Mouse (Mus musculus) erythroblast, embryonic 14.5 days (primary cell): ENCODE data around the gene Rtn4rl1. TPM values are rescaled to one million over a fixed set of nuclear protein-coding genes. Genes with fewer than 3 reads are reported as not detected.

Source experiments
- H3K27me3 ChIP-seq: 2 replicates; pipeline ENCODE4 v1.6.1; 2012; ENCODE audit warnings: inconsistent platforms; ENCODE audit not compliant: control insufficient read depth
- H3K36me3 ChIP-seq: 2 replicates; pipeline ENCODE4 v1.6.1; 2012; ENCODE audit warnings: mild to moderate bottlenecking, inconsistent platforms; ENCODE audit not compliant: control insufficient read depth
- H3K4me1 ChIP-seq: 2 replicates; pipeline ENCODE4 v1.6.1; 2012; ENCODE audit warnings: inconsistent platforms; ENCODE audit not compliant: control insufficient read depth
- H3K4me3 ChIP-seq: replicated peaks from 2 replicates; pipeline ENCODE3; 2012; ENCODE audit warnings: moderate library complexity, mild to moderate bottlenecking, inconsistent platforms
- H3K9me3 ChIP-seq: 2 replicates; pipeline ENCODE4 v1.6.1; 2012; ENCODE audit warnings: low read length, inconsistent platforms, mixed read lengths; ENCODE audit not compliant: control insufficient read depth
- GATA1 ChIP-seq: IDR thresholded peaks from 2 replicates; pipeline ENCODE4 v1.6.1; 2012; ENCODE audit warnings: low read length, inconsistent platforms, mixed read lengths
- TAL1 ChIP-seq: IDR thresholded peaks from 3 replicates; pipeline ENCODE4 v1.6.1; 2012; ENCODE audit warnings: low read length, inconsistent platforms, mixed read lengths
- polyA plus RNA-seq: library from polyadenylated mRNA; stranded (reverse); fragments of >175 nt; gene quantifications from 2 replicates; pipeline ENCODE4 v1.2.3, GENCODE M21; 2012

Gene Rtn4rl1
- polyA plus RNA-seq, 1 experiment, result not detected

GRCm38 (mm10) chr11:75246589-75246988, 53.0 kb downstream of the Rtn4rl1 start:
- peaks cover 29% of the 10 kb centered on the region for H3K4me1 ChIP-seq
- H3K9me3 ChIP-seq, result no peaks in the 10 kb centered on the region
- TF ChIP-seq TAL1, result no peak
- TF ChIP-seq GATA1, result no peak
- H3K36me3 ChIP-seq, result no peaks in the 10 kb centered on the region
- peaks cover 3% of the 10 kb centered on the region for H3K27me3 ChIP-seq
- no peak overlapping the region for H3K4me3 ChIP-seq

DNA sequence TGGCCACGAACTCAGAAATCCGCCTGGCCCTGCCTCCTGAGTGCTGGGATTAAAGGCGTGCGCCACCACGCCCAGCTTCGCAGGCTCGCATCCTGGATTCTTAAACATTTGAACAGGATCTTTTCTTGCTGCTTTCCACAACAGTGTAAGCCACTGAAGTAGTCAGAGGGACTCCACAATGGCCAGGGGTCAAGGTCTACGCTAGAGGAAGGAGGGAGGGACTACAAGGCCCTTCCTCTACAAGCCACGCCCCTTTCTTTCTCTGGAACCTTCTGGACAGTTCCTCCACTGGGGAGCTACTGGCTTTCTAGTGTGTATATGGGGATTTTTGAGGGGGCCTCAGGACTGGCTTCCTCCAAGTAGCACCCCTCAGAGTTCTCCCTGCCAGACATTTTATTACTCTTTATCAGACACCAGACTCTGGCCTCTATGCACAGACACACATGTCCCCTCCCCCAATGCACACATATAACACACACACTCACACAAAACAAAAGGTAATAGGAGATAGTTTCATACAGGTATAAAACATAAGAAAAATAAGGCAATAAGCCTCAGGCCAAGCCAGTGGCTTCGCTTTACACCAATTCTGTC, 53.7 kb downstream of the Rtn4rl1 start:
- TF ChIP-seq GATA1, result no peak
- no peak for TF ChIP-seq TAL1
- Histone ChIP-seq H3K9me3 (no peaks in the 10 kb centered on the region), H3K27me3 (peaks cover 3% of the 10 kb centered on the region), H3K4me3 (no peak overlapping the region), H3K36me3 (no peaks in the 10 kb centered on the region), H3K4me1 (peaks cover 29% of the 10 kb centered on the region)

DNA sequence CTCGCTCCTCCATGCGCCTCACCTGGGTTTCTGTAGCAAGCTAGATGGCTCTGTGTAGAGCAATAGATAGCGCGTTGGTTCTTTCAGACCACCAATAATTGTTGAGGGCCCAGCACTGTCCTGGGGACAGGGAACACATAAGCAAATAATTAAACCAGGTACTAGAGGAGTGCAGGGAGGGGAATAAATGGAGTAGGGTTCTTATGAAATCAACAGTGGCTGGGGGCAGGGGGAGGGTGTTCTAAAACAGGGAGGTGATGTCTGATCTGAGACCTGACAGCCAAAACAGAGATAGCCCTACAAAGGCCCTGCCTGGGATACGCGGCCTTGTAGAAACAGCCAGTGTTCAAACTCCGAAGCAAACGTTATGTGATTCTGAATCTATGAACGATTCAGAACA, 56.0 kb downstream of the Rtn4rl1 start:
- peaks cover 3% of the 10 kb centered on the region for H3K27me3 ChIP-seq
- no peak overlapping the region for H3K4me3 ChIP-seq
- peaks cover 26% of the 10 kb centered on the region for H3K4me1 ChIP-seq
- H3K36me3 ChIP-seq, result no peaks in the 10 kb centered on the region
- H3K9me3 ChIP-seq, result no peaks in the 10 kb centered on the region
- TF ChIP-seq TAL1 (no peak), GATA1 (no peak)

DNA sequence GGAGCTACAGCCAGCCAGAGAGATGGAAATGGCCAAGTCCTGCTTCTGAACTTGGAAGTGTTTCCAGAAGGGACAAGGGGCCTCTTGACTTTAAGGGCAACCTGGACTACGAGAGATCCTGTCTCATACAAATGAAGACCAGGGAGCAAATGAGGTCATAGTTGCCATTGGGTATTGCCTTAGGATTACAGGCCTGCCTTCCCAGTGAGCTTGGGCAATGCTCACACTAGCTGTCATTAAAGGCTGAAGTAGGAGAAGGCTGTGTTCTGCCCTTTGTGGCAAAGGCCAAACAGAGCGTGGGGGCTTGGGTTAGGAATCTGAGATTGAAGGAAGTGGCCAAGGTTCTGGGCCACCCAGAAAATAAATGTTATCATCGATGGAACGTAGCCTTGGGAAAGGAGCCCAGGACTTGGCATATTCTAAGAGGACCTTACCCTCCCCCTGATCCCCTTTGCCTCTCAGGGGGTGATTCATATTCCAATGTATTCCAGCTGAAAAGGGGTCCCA, 57.5 kb downstream of the Rtn4rl1 start:
- peaks cover 18% of the 10 kb centered on the region for H3K4me1 ChIP-seq
- no peak overlapping the region for H3K4me3 ChIP-seq
- no peak for TF ChIP-seq TAL1
- no peak for TF ChIP-seq GATA1
- H3K9me3 ChIP-seq, result no peaks in the 10 kb centered on the region
- H3K36me3 ChIP-seq, result no peaks in the 10 kb centered on the region
- H3K27me3 ChIP-seq, result peaks cover 3% of the 10 kb centered on the region

GRCm38 (mm10) chr11:75251557-75252070, 58.0 kb downstream of the Rtn4rl1 start:
- Histone ChIP-seq H3K27me3 (peaks cover 3% of the 10 kb centered on the region), H3K4me1 (peaks cover 18% of the 10 kb centered on the region)

DNA sequence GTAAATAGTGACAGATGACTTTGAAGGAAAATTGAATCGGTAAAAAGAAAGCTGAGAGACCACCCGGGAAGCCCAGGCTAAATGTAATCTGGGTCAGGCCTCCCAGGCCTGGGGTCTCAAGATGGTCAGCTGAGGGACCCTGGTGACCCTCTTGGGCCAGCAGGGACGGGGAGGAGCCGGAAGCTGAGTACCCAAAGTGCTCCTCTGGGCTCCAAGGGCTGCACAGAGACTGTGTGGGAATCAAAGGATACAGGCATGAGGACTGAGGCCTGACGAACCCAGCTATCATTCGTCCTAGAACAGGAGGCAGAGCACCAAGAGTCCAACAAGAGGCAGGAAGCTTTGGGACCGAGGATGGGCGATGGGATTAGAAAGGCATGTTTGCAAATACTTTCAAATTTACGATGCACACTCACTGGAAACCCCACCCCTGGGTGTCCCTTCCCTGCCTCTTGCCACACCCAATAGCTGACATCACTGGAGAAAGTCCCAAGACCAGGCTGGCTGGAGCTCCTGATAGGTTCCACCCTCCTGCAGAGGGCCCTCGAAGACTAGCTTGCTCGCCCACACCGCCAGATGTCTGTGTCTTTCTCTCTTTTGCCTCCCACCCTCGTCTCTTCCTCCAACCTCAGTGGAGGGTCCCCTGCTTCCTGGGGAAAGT, 60.8 kb downstream of the Rtn4rl1 start:
- H3K27me3 ChIP-seq, result peaks cover 3% of the 10 kb centered on the region
- TF ChIP-seq TAL1 (no peak), GATA1 (no peak)
- peak overlapping the region; percentile 50 for H3K4me3 ChIP-seq
- no peaks in the 10 kb centered on the region for H3K9me3 ChIP-seq
- H3K4me1 ChIP-seq, result peaks cover 16% of the 10 kb centered on the region
- no peaks in the 10 kb centered on the region for H3K36me3 ChIP-seq

More at GRCm38 (mm10) chr11:75251557-75252070, 58.0 kb downstream of the Rtn4rl1 start:
- Histone ChIP-seq H3K4me3 (no peak overlapping the region), H3K9me3 (no peaks in the 10 kb centered on the region), H3K36me3 (no peaks in the 10 kb centered on the region)
- TF ChIP-seq GATA1 (no peak), TAL1 (no peak)

DNA sequence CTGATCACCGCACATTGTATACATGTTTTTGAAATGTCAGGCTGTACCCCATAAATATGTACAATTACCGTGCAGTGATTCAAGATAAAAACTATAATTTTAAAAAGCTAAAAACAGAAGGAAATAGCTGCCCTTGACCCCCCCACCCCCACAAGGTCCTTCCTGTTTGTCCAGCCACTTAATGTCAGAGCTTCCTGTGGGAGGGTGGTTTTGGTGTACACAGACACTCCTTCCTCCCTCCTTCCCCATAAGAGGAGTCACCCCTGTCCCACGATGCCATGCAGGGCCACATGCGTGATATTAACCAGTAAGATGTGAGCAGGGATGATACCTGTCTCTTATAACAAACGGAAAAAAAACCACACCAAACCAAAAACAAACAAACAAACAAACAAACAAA, 61.7 kb downstream of the Rtn4rl1 start:
- Histone ChIP-seq H3K4me3 (no peak overlapping the region), H3K4me1 (peaks cover 16% of the 10 kb centered on the region), H3K36me3 (no peaks in the 10 kb centered on the region), H3K27me3 (no peaks in the 10 kb centered on the region; the same call in 1 of the 2 replicates), H3K9me3 (no peaks in the 10 kb centered on the region)
- TF ChIP-seq GATA1, result no peak
- TF ChIP-seq TAL1, result no peak

DNA sequence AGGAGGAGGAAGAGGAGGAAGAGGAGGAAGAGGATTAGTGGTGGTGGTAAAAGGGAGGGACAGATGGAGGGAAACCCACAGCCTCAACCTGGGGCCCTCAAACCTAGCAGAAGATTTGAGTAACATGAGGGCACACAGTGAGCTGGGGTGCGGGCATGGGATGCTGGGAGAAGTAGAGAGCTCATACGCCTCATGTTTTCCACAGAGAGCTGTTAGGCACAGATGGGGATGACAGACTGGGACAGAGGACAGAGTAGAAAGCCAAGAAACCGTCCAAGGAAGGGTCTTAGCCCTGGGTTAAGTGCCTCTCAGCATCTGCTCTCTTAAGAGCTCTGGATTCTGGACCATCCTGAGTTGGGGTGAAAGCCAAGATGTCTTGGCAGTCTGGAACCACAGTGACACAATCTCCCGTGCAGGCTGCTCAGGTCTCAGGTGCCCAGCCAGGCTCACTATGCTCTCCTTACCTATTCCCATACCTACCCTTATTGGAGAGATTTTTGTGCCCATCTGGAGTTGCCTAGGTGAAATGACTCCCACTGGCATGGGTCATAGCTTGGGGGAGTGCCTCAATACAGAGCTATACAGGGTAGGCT, 63.6 kb downstream of the Rtn4rl1 start:
- Histone ChIP-seq H3K27me3 (no peaks in the 10 kb centered on the region), H3K9me3 (no peaks in the 10 kb centered on the region), H3K36me3 (no peaks in the 10 kb centered on the region), H3K4me3 (no peak overlapping the region), H3K4me1 (peaks cover 29% of the 10 kb centered on the region)
- TF ChIP-seq GATA1, result no peak
- TF ChIP-seq TAL1, result no peak

- peaks cover 31% of the 10 kb centered on the region for H3K4me1 ChIP-seq
- H3K9me3 ChIP-seq, result no peaks in the 10 kb centered on the region
- H3K4me3 ChIP-seq, result no peak overlapping the region
- TF ChIP-seq GATA1, result no peak
- no peak for TF ChIP-seq TAL1
- H3K27me3 ChIP-seq, result no peaks in the 10 kb centered on the region
- no peaks in the 10 kb centered on the region for H3K36me3 ChIP-seq
Measured at GRCm38 (mm10) chr11:75259416-75259815, 65.8 kb downstream of the Rtn4rl1 start.
